ENCODE assay signal across 34 mouse cellular contexts in the genomic region with DNA sequence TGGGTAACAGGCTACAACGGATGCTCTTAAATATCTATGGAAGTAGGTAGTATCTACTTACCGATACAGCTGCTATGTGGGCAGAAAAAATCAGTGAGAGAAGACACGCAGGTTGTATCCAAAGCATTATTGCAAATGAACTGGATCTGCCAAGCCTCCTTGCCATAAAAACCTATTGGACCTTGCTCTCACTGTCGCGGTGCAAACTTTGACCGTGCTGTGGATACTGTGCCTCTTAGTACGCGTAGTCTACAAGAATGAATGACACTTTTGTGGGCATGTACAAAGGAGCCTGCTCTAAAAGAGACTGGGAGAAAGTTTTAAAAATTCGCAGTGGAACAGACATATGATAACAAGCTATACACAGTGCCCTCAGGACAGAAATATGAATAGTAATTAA. TPM values are rescaled to one million over a fixed set of nuclear protein-coding genes. Genes with fewer than 3 reads are reported as not detected.
DNase-seq lines count a peak whose midpoint lies in the region; ATAC-seq and TF ChIP-seq lines count a peak whose summit lies in the region.
"Had no signal": no experiment of that assay in that cellular context is flagged by ENCODE, and none has a peak within 500 bp of the region (broad histone marks: within the 10 kb centered on the region; RNA-seq: fewer than 3 reads in every experiment).

A gene (minus strand): TSS at position 221 of the 400 bp plus-strand sequence.

- no peaks in the 10 kb centered on the region for H3K27me3 ChIP-seq in intestine, embryonic 16.5 days (replicated peaks; ENCODE audit: control insufficient read depth, insufficient read depth, low read length)
- no peaks in the 10 kb centered on the region for H3K27me3 ChIP-seq in kidney, adult 2 months (replicated peaks; ENCODE audit: control insufficient read depth, insufficient read depth, low read length)
- no peaks in the 10 kb centered on the region for H3K27me3 ChIP-seq in kidney, postnatal 0 days (ENCODE audit: insufficient read depth, low read length)
- H3K27me3 ChIP-seq in small intestine, adult 2 months (ENCODE audit: control insufficient read depth, insufficient read depth, low read length) = no peaks in the 10 kb centered on the region
- H3K27me3 ChIP-seq: CH12.LX; hindbrain, embryonic 12.5 days; limb, embryonic 13.5 days; liver, embryonic 13.5 days; megakaryocyte, embryonic 14.5 days; midbrain, embryonic 15.5 days; neural tube, embryonic 13.5 days; Patski had no signal

- H3K9ac ChIP-seq in intestine, embryonic 16.5 days (ENCODE audit: low read depth, low read length) = peak within 1 kb of the TSS; percentile 31
- no peak within 1 kb of the TSS for H3K9ac ChIP-seq in kidney, postnatal 0 days (ENCODE audit: low read depth, low read length)
- H3K9ac ChIP-seq: hindbrain, embryonic 12.5 days; limb, embryonic 13.5 days; liver, embryonic 13.5 days; lung, embryonic 14.5 days; midbrain, embryonic 15.5 days; neural tube, embryonic 13.5 days had no signal

- H3K4me3 ChIP-seq in intestine, embryonic 16.5 days (ENCODE audit: low read length) = peak within 1 kb of the TSS; percentile 34
- H3K4me3 ChIP-seq in kidney, adult 2 months (ENCODE audit: insufficient read depth, low read depth, low read length) = peak within 1 kb of the TSS; percentile 45
- H3K4me3 ChIP-seq in kidney, postnatal 0 days (replicated peaks; ENCODE audit: low read depth, low read length) = peak within 1 kb of the TSS; percentile 0; the same call in 1 of the 2 replicates
- H3K4me3 ChIP-seq in small intestine, adult 2 months (ENCODE audit: low read depth, low read length) = no peak within 1 kb of the TSS
- H3K4me3 ChIP-seq: forebrain, embryonic 10.5 days; hindbrain, embryonic 12.5 days; limb, embryonic 13.5 days; liver, embryonic 13.5 days; megakaryocyte, embryonic 14.5 days; midbrain, embryonic 15.5 days; neural tube, embryonic 13.5 days had no signal

- 56% methylated on average over 9 of the region's 9 CpGs for WGBS in intestine, embryonic 16.5 days
- 58% methylated on average over 9 of the region's 9 CpGs for WGBS in kidney, adult 2 months
- 75% methylated on average over 9 of the region's 9 CpGs for WGBS in kidney, postnatal 0 days
- 35% methylated on average over 9 of the region's 9 CpGs for WGBS in small intestine, adult 2 months

- no peak for TF ChIP-seq POLR2A in kidney, adult 2 months (IDR thresholded peaks at IDR 0.05; ENCODE audit: low read depth, low read length)
- no peak for TF ChIP-seq POLR2A in small intestine, adult 2 months (IDR thresholded peaks at IDR 0.05; ENCODE audit: low read depth, low read length)

- TF ChIP-seq CTCF in kidney, adult 2 months (conservative IDR thresholded peaks at IDR 0.05; ENCODE audit: insufficient read depth, insufficient read length, low read depth, low read length) = no peak
- no peak for TF ChIP-seq CTCF in kidney, postnatal 0 days (IDR thresholded peaks at IDR 0.05; ENCODE audit: low read depth)
- no peak for TF ChIP-seq CTCF in small intestine, adult 2 months (IDR thresholded peaks at IDR 0.05; ENCODE audit: extremely low read depth, insufficient read length, insufficient replicate concordance, low read depth, low read length)

- H3K27ac ChIP-seq in intestine, embryonic 16.5 days (ENCODE audit: low read length) = peak within 1 kb of the TSS; percentile 73
- peak within 1 kb of the TSS; percentile 98 for H3K27ac ChIP-seq in kidney, adult 2 months (ENCODE audit: insufficient read depth, low read depth, low read length)
- H3K27ac ChIP-seq in kidney, postnatal 0 days = peak within 1 kb of the TSS; percentile 26
- H3K27ac ChIP-seq in small intestine, adult 2 months (ENCODE audit: insufficient read depth, low read depth, low read length) = peak within 1 kb of the TSS; percentile 75
- H3K27ac ChIP-seq: forebrain, embryonic 10.5 days; hindbrain, embryonic 12.5 days; limb, embryonic 13.5 days; liver, embryonic 13.5 days; midbrain, embryonic 15.5 days; neural tube, embryonic 13.5 days; stomach, postnatal 0 days had no signal

- H3K36me3 ChIP-seq in intestine, embryonic 16.5 days (ENCODE audit: control insufficient read depth, insufficient read depth, low read length) = no peaks in the 10 kb centered on the region
- no peaks in the 10 kb centered on the region; the same call in 1 of the 2 replicates for H3K36me3 ChIP-seq in kidney, adult 2 months (ENCODE audit: control insufficient read depth, insufficient read depth, low read length)
- no peaks in the 10 kb centered on the region for H3K36me3 ChIP-seq in kidney, postnatal 0 days (ENCODE audit: insufficient read depth, low read length)
- no peaks in the 10 kb centered on the region; the same call in 1 of the 2 replicates for H3K36me3 ChIP-seq in small intestine, adult 2 months (ENCODE audit: control insufficient read depth, insufficient read depth, low read length)
- H3K36me3 ChIP-seq: forebrain, embryonic 10.5 days; G1E; hindbrain, embryonic 12.5 days; limb, embryonic 13.5 days; liver, embryonic 13.5 days; midbrain, embryonic 15.5 days; neural tube, embryonic 13.5 days had no signal

- H3K9me3 ChIP-seq in intestine, embryonic 16.5 days (ENCODE audit: control insufficient read depth, low read length) = no peaks in the 10 kb centered on the region
- no peaks in the 10 kb centered on the region for H3K9me3 ChIP-seq in kidney, postnatal 0 days (replicated peaks; ENCODE audit: low read length)
- H3K9me3 ChIP-seq: forebrain, embryonic 10.5 days; hindbrain, embryonic 12.5 days; limb, embryonic 13.5 days; liver, embryonic 13.5 days; megakaryocyte, embryonic 14.5 days; midbrain, embryonic 15.5 days; neural tube, embryonic 13.5 days had no signal

- H3K4me2 ChIP-seq in intestine, embryonic 16.5 days (ENCODE audit: low read depth, low read length) = peak within 1 kb of the TSS; percentile 38
- H3K4me2 ChIP-seq in kidney, postnatal 0 days (ENCODE audit: low read length) = no peak within 1 kb of the TSS; the same call in 1 of the 2 replicates
- H3K4me2 ChIP-seq: hindbrain, embryonic 12.5 days; limb, embryonic 13.5 days; liver, embryonic 13.5 days; lung, embryonic 14.5 days; midbrain, embryonic 15.5 days; neural tube, embryonic 13.5 days had no signal

- H3K4me1 ChIP-seq in intestine, embryonic 16.5 days (ENCODE audit: control insufficient read depth, insufficient read depth, low read length) = no peaks in the 10 kb centered on the region
- H3K4me1 ChIP-seq in kidney, adult 2 months (ENCODE audit: control insufficient read depth, insufficient read depth, low read length) = peaks cover 13% of the 10 kb centered on the region
- no peaks in the 10 kb centered on the region for H3K4me1 ChIP-seq in kidney, postnatal 0 days (replicated peaks; ENCODE audit: insufficient read depth, low read length)
- H3K4me1 ChIP-seq in small intestine, adult 2 months (ENCODE audit: control insufficient read depth, insufficient read depth, insufficient read length, low read length) = peaks cover 12% of the 10 kb centered on the region; the same call in 1 of the 2 replicates
- H3K4me1 ChIP-seq: forebrain, embryonic 10.5 days; hindbrain, embryonic 12.5 days; limb, embryonic 13.5 days; liver, embryonic 13.5 days; megakaryocyte, embryonic 14.5 days; midbrain, embryonic 15.5 days; neural tube, embryonic 13.5 days had no signal

- DNase-seq in kidney, adult 2 months = peak; percentile 89
- DNase-seq in kidney, postnatal 0 days (ENCODE audit: low spot score) = peak; percentile 23
- no peak for DNase-seq in retina, embryonic 14.5 days (ENCODE audit: low spot score)
- DNase-seq in natural killer cell, adult 2 months (ENCODE audit: low spot score in 2 of 2) = no peak
- no peak for DNase-seq in heart, adult 8-10 months (ENCODE audit: low spot score)
- DNase-seq: adrenal gland, adult 8-10 months; B cell, adult 2 months; cerebellum, adult 18-20 months; cerebellum, postnatal 14 days; gastrocnemius, postnatal 10 days; heart, adult 18-20 months; liver, embryonic 13.5 days; lung, embryonic 14.5 days; right cerebral cortex, adult 18-20 months had no signal

- ATAC-seq in intestine, embryonic 16.5 days = peak; percentile 63
- ATAC-seq in kidney, postnatal 0 days (replicated peaks; ENCODE audit: low FRiP score, low read depth) = no peak
- ATAC-seq: forebrain, embryonic 16.5 days; midbrain, embryonic 15.5 days; Patski had no signal

RNA-seq across cellular contexts. Expression of the gene that starts here (rescaled TPM):
- polyA plus RNA-seq in intestine, embryonic 16.5 days (2015; fragmentation: Nextera tagmentation; extraction: Ambion mirVana) = 51.0 and 64.1 TPM in 2 replicates
- polyA plus RNA-seq in kidney, adult 2 months (2012; rRNA removed) = 451 and 624 TPM in 2 replicates
- polyA plus RNA-seq in kidney, postnatal 0 days (2015; fragmentation: Nextera tagmentation; extraction: Ambion mirVana) = 126 and 133 TPM in 2 replicates
- 3.2 and 131 TPM in 2 replicates for polyA plus RNA-seq in small intestine, adult 2 months (2012; rRNA removed)
- total RNA-seq in heart, adult 8-10 months (2022) = not detected
- total RNA-seq: adrenal gland, adult 8-10 months; CH12.LX; G1E; gastrocnemius, postnatal 10 days; heart, adult 18-20 months; heart, postnatal 25 days; layer of hippocampus, adult 8-10 months; left cerebral cortex, adult 18-20 months; left cerebral cortex, postnatal 25 days had no signal
- polyA plus RNA-seq: embryonic facial prominence, embryonic 11.5 days; forebrain, embryonic 10.5 days; forebrain, embryonic 16.5 days; G1E; heart, embryonic 14.5 days; hindbrain, embryonic 12.5 days; limb, embryonic 13.5 days; liver, embryonic 13.5 days; lung, embryonic 14.5 days; neural tube, embryonic 13.5 days; urinary bladder, adult 2 months had no signal

Comparison
In these comparisons a context has a peak if more than half of its experiments do, and no peak if none do; other contexts are left out.
1. H3K27ac ChIP-seq: peak in every context shown above with its lines; median percentile 98 in kidney, adult 2 months; 75 in small intestine, adult 2 months; 73 in intestine, embryonic 16.5 days; 26 in kidney, postnatal 0 days.
2. DNase-seq: peak in kidney, adult 2 months (single experiment) and kidney, postnatal 0 days (single experiment); none in retina, embryonic 14.5 days (single experiment), natural killer cell, adult 2 months (0 of 2) and heart, adult 8-10 months (single experiment).